Mouse (Mus musculus) MEL (cell line): ENCODE measurements at regions not wholly inside any gene's neighbourhood (a gene's known extent, or its start where the extent isn't known, plus 50 kb on each side); places are given as distances from the start of the nearest gene placed in this dataset.

Experiments
- DNase-seq: peaks from one replicate; pipeline ENCODE4 v3.0.0; 2011; ENCODE audit warnings: low read depth, low spot score
- H3K27ac ChIP-seq: 2 replicates; pipeline ENCODE4 v1.5.1; 2012; ENCODE audit warnings: low read depth, mild to moderate bottlenecking, control low read depth, low read length, moderate library complexity; ENCODE audit not compliant: control insufficient read depth
- H3K27me3 ChIP-seq, 2 experiments: fragments of 150-350 bp in 1 of 2; sonication (generic) in 1 of 2; 2 replicates each; pipeline ENCODE4 v1.6.1; 2012; ENCODE audit warnings: low read length in 2 of 2, mild to moderate bottlenecking in 2 of 2, improper control_type of control experiment in 1 of 2, moderate library complexity in 1 of 2; ENCODE audit not compliant: insufficient read depth in 2 of 2, control insufficient read depth in 1 of 2
- H3K36me3 ChIP-seq, 2 experiments: 2 replicates each; pipeline ENCODE4 v1.6.1; 2012 to 2014; ENCODE audit warnings: low read length in 2 of 2, improper control_type of control experiment in 1 of 2, inconsistent platforms in 1 of 2, mild to moderate bottlenecking in 1 of 2; ENCODE audit not compliant: insufficient read depth in 2 of 2, control insufficient read depth in 1 of 2
- H3K4me1 ChIP-seq, 2 experiments: fragments of 150-350 bp in 1 of 2; sonication (generic) in 1 of 2; 2 replicates each; pipeline ENCODE4 v1.6.1; 2012; ENCODE audit warnings: low read length in 2 of 2, improper control_type of control experiment in 1 of 2, mild to moderate bottlenecking in 1 of 2; ENCODE audit not compliant: insufficient read depth in 2 of 2, control insufficient read depth in 1 of 2
- H3K4me3 ChIP-seq, 2 experiments: fragments of 150-350 bp in 1 of 2; sonication (generic) in 1 of 2; 2 replicates each; pipeline ENCODE4 v1.5.1; 2012; ENCODE audit warnings: low read depth in 2 of 2, low read length in 2 of 2, mild to moderate bottlenecking in 2 of 2, moderate library complexity in 2 of 2, control low read depth in 1 of 2, improper control_type of control experiment in 1 of 2; ENCODE audit not compliant: control insufficient read depth in 1 of 2, insufficient read depth in 1 of 2
- H3K79me2 ChIP-seq: 2 replicates; pipeline ENCODE4 v1.6.1; 2012; ENCODE audit warnings: mild to moderate bottlenecking, low read length, moderate library complexity; ENCODE audit not compliant: control insufficient read depth, poor library complexity, insufficient read depth
- H3K9ac ChIP-seq: 2 replicates; pipeline ENCODE4 v1.6.1; 2012; ENCODE audit warnings: low read depth, mild to moderate bottlenecking, control low read depth, low read length, moderate library complexity; ENCODE audit not compliant: control insufficient read depth, poor library complexity, severe bottlenecking
- H3K9me3 ChIP-seq: fragments of 150-350 bp; sonication (generic); replicated peaks from 2 replicates; pipeline ENCODE4 v1.6.1; 2012; ENCODE audit warnings: mild to moderate bottlenecking, low read length, improper control_type of control experiment, moderate library complexity; ENCODE audit not compliant: insufficient read depth
- BHLHE40 ChIP-seq: IDR thresholded peaks from 2 replicates; pipeline ENCODE4 v1.6.1; 2012; ENCODE audit warnings: low read depth, mild to moderate bottlenecking, inconsistent platforms, low read length, improper control_type of control experiment, borderline replicate concordance
- CHD2 ChIP-seq: IDR thresholded peaks from 2 replicates; pipeline ENCODE4 v1.6.1; 2011; ENCODE audit warnings: low read length, improper control_type of control experiment
- CTCF ChIP-seq, 3 experiments: IDR thresholded peaks in 2 of 3; conservative IDR thresholded peaks in 1 of 3; 2 replicates each; pipeline ENCODE4 v1.5.1; 2011 to 2012; ENCODE audit warnings: low read length in 3 of 3, low read depth in 2 of 3, mild to moderate bottlenecking in 2 of 3, improper control_type of control experiment in 1 of 3, inconsistent platforms in 1 of 3, mixed read lengths in 1 of 3, moderate library complexity in 1 of 3; ENCODE audit not compliant: control insufficient read depth in 1 of 3, insufficient read depth in 1 of 3, poor library complexity in 1 of 3, severe bottlenecking in 1 of 3
- E2F4 ChIP-seq: IDR thresholded peaks from 2 replicates; pipeline ENCODE4 v1.6.1; 2011; ENCODE audit warnings: low read depth, low read length, improper control_type of control experiment, borderline replicate concordance
- ELF1 ChIP-seq: IDR thresholded peaks from 2 replicates; pipeline ENCODE4 v1.6.1; 2014; ENCODE audit warnings: low read depth, mild to moderate bottlenecking, inconsistent platforms, low read length, improper control_type of control experiment, moderate library complexity
- EP300 ChIP-seq, 2 experiments: IDR thresholded peaks; 2 replicates each; pipeline ENCODE4 v1.6.1; 2011; ENCODE audit warnings: improper control_type of control experiment in 2 of 2, low read length in 2 of 2, low read depth in 1 of 2, mild to moderate bottlenecking in 1 of 2
- ETS1 ChIP-seq: IDR thresholded peaks from 2 replicates; pipeline ENCODE4 v1.6.1; 2012; ENCODE audit warnings: low read depth, mild to moderate bottlenecking, inconsistent platforms, low read length, improper control_type of control experiment, moderate library complexity
- GATA1 ChIP-seq: IDR thresholded peaks from 2 replicates; pipeline ENCODE4 v1.6.1; 2011; ENCODE audit warnings: low read depth, low read length, improper control_type of control experiment
- JUND ChIP-seq: IDR thresholded peaks from 2 replicates; pipeline ENCODE4 v1.6.1; 2011; ENCODE audit warnings: low read depth, mild to moderate bottlenecking, improper control_type of control experiment, low read length
- KAT2A ChIP-seq: conservative IDR thresholded peaks from 2 replicates; pipeline ENCODE4 v1.6.1; 2012; ENCODE audit warnings: low read depth, low read length, improper control_type of control experiment, inconsistent platforms
- MAFK ChIP-seq: IDR thresholded peaks from 2 replicates; pipeline ENCODE4 v1.6.1; 2011; ENCODE audit warnings: low read depth, mild to moderate bottlenecking, low read length, improper control_type of control experiment, borderline replicate concordance
- MAZ ChIP-seq: IDR thresholded peaks from 2 replicates; pipeline ENCODE4 v1.6.1; 2012; ENCODE audit warnings: low read depth, mild to moderate bottlenecking, inconsistent platforms, low read length, improper control_type of control experiment
- MEF2A ChIP-seq: IDR thresholded peaks from 2 replicates; pipeline ENCODE4 v1.6.1; 2014; ENCODE audit warnings: low read depth, mild to moderate bottlenecking, inconsistent platforms, low read length, improper control_type of control experiment; ENCODE audit not compliant: poor library complexity, insufficient replicate concordance, severe bottlenecking; ENCODE audit errors: extremely low read depth
- MXI1 ChIP-seq: IDR thresholded peaks from 2 replicates; pipeline ENCODE4 v1.6.1; 2011; ENCODE audit warnings: mild to moderate bottlenecking, low read depth, low read length, improper control_type of control experiment
- MYB ChIP-seq: IDR thresholded peaks from 2 replicates; pipeline ENCODE4 v1.6.1; 2011; ENCODE audit warnings: mild to moderate bottlenecking, low read depth, low read length, improper control_type of control experiment
- MYC ChIP-seq: IDR thresholded peaks from 2 replicates; pipeline ENCODE4 v1.6.1; 2011; ENCODE audit warnings: low read depth, mild to moderate bottlenecking, low read length, improper control_type of control experiment, moderate library complexity
- NELFE ChIP-seq: IDR thresholded peaks from 2 replicates; pipeline ENCODE4 v1.6.1; 2011; ENCODE audit warnings: low read depth, low read length, improper control_type of control experiment
- NRF1 ChIP-seq: IDR thresholded peaks from 2 replicates; pipeline ENCODE4 v1.6.1; 2014; ENCODE audit warnings: low read depth, mild to moderate bottlenecking, inconsistent platforms, low read length, improper control_type of control experiment, moderate library complexity; ENCODE audit not compliant: poor library complexity, insufficient read depth, severe bottlenecking
- POLR2A ChIP-seq, 2 experiments: IDR thresholded peaks; 2 replicates each; pipeline ENCODE4 v1.6.1; 2011 to 2012; ENCODE audit warnings: low read length in 2 of 2, mild to moderate bottlenecking in 2 of 2, control low read depth in 1 of 2, improper control_type of control experiment in 1 of 2, low read depth in 1 of 2, moderate library complexity in 1 of 2; ENCODE audit not compliant: control insufficient read depth in 1 of 2, insufficient read depth in 1 of 2, poor library complexity in 1 of 2
- POLR2AphosphoS2 ChIP-seq: IDR thresholded peaks from 2 replicates; pipeline ENCODE4 v1.6.1; 2011; ENCODE audit warnings: low read length, improper control_type of control experiment
- POLR2AphosphoS5 ChIP-seq: IDR thresholded peaks from 2 replicates; pipeline ENCODE4 v1.6.1; 2012; ENCODE audit warnings: low read depth, borderline replicate concordance, mild to moderate bottlenecking, inconsistent platforms, low read length, moderate library complexity, mixed read lengths
- RAD21 ChIP-seq: IDR thresholded peaks from 2 replicates; pipeline ENCODE4 v1.6.1; 2011; ENCODE audit warnings: mild to moderate bottlenecking, low read depth, low read length, improper control_type of control experiment
- RCOR1 ChIP-seq: IDR thresholded peaks from 2 replicates; pipeline ENCODE4 v1.6.1; 2012; ENCODE audit warnings: low read depth, mild to moderate bottlenecking, inconsistent platforms, low read length, improper control_type of control experiment
- SIN3A ChIP-seq: IDR thresholded peaks from 2 replicates; pipeline ENCODE4 v1.6.1; 2012; ENCODE audit warnings: low read length, improper control_type of control experiment, inconsistent platforms
- SMC3 ChIP-seq: IDR thresholded peaks from 2 replicates; pipeline ENCODE4 v1.6.1; 2011; ENCODE audit warnings: low read depth, low read length, improper control_type of control experiment
- TAL1 ChIP-seq: IDR thresholded peaks from 2 replicates; pipeline ENCODE4 v1.6.1; 2012; ENCODE audit warnings: mild to moderate bottlenecking, inconsistent platforms, low read length, moderate library complexity, mixed read lengths
- TBP ChIP-seq: IDR thresholded peaks from 2 replicates; pipeline ENCODE4 v1.8.0; 2011; ENCODE audit warnings: low read depth, low read length, improper control_type of control experiment
- TCF12 ChIP-seq: IDR thresholded peaks from 2 replicates; pipeline ENCODE4 v1.6.1; 2014; ENCODE audit warnings: low read depth, mild to moderate bottlenecking, inconsistent platforms, low read length, improper control_type of control experiment, moderate library complexity
- UBTF ChIP-seq: IDR thresholded peaks from 2 replicates; pipeline ENCODE4 v1.6.1; 2012; ENCODE audit warnings: low read depth, mild to moderate bottlenecking, inconsistent platforms, low read length, improper control_type of control experiment, moderate library complexity, borderline replicate concordance; ENCODE audit not compliant: insufficient read depth
- USF2 ChIP-seq, 2 experiments: IDR thresholded peaks; 2 replicates each; pipeline ENCODE4 v1.6.1; 2011 to 2012; ENCODE audit warnings: improper control_type of control experiment in 2 of 2, low read length in 2 of 2, borderline replicate concordance in 1 of 2, inconsistent platforms in 1 of 2, low read depth in 1 of 2, mild to moderate bottlenecking in 1 of 2; ENCODE audit not compliant: insufficient read depth in 1 of 2
- ZC3H11A ChIP-seq: IDR thresholded peaks from 2 replicates; pipeline ENCODE4 v1.6.1; 2012; ENCODE audit warnings: low read depth, mild to moderate bottlenecking, inconsistent platforms, low read length, improper control_type of control experiment
- ZKSCAN1 ChIP-seq: IDR thresholded peaks from 2 replicates; pipeline ENCODE4 v1.6.1; 2012; ENCODE audit warnings: low read depth, mild to moderate bottlenecking, inconsistent platforms, low read length, improper control_type of control experiment, moderate library complexity
- ZMIZ1 ChIP-seq: IDR thresholded peaks from 2 replicates; pipeline ENCODE4 v1.6.1; 2012; ENCODE audit warnings: low read depth, mild to moderate bottlenecking, inconsistent platforms, low read length, improper control_type of control experiment, moderate library complexity
- ZNF384 ChIP-seq: IDR thresholded peaks from 2 replicates; pipeline ENCODE4 v1.6.1; 2012; ENCODE audit warnings: low read depth, mild to moderate bottlenecking, inconsistent platforms, low read length, improper control_type of control experiment

DNA sequence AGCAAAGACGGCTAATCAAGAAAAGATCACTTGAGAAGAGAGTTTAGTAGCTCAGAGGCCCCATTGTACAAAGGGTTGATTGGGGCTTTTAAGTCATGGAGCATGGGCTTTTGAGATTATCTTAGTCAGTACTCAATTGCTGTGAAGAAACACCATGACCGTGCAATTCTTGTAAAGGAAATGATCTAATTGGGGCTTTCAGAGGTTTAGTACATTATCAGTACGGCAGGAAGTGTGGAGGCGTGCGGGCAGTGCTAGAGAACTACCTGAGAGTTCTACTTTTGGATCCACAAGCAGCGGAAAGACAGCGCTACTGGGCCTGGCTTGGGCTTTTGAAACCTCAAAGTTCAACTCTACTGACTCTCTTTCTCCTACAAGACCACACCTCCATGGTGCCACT lies 1511.2 kb upstream of the Gm6569 start:
- H3K4me3 ChIP-seq = no peak overlapping the region
- DNase-seq = peak; percentile 91
- H3K79me2 ChIP-seq = no peaks in the 10 kb centered on the region
- H3K9me3 ChIP-seq = no peaks in the 10 kb centered on the region
- peaks cover 11 to 49% of the 10 kb centered on the region in 2 experiments for H3K4me1 ChIP-seq
- H3K27me3 ChIP-seq = no peaks in the 10 kb centered on the region
- H3K27ac ChIP-seq = peak overlapping the region; percentile 97
- peaks cover 0 to 44% of the 10 kb centered on the region in 2 experiments; a peak in 2 of 4 replicates for H3K36me3 ChIP-seq
- peak in 1 of 2 experiments; percentile 55; a peak in 2 of 4 replicates for TF ChIP-seq POLR2A (IDR thresholded peaks at IDR 0.05; ENCODE audit: control insufficient read depth in 1 of 2, insufficient read depth in 1 of 2, low read depth in 1 of 2, low read length in 2 of 2, poor library complexity in 1 of 2)
- TF ChIP-seq SIN3A = peak; percentile 66
- TF ChIP-seq MXI1 = no peak; the same call in 1 of the 2 replicates
- TF ChIP-seq EP300 (IDR thresholded peaks at IDR 0.05; ENCODE audit: low read depth in 1 of 2, low read length in 2 of 2) = peak; percentile 81 to 90
- TF ChIP-seq ZMIZ1 = no peak
- 0 out of 2 replicates have a peak, but pooled peaks have one; percentile 56 for TF ChIP-seq BHLHE40
- TF ChIP-seq MAFK = peak; percentile 76; the same call in 1 of the 2 replicates
- no peak; the same call in 1 of the 2 replicates for TF ChIP-seq NELFE
- peak; percentile 96 for TF ChIP-seq TBP
- TF ChIP-seq JUND = peak; percentile 60; the same call in 1 of the 2 replicates
- TF ChIP-seq POLR2AphosphoS2 = no peak
- TF ChIP-seq E2F4 = no peak
- TF ChIP-seq KAT2A = no peak
- peak; percentile 19; the same call in 1 of the 2 replicates for TF ChIP-seq RCOR1
- TF ChIP-seq RAD21 = no peak
- TF ChIP-seq ZKSCAN1 = no peak
- no peak for TF ChIP-seq MYB
- no peak for TF ChIP-seq MAZ
- no peak for TF ChIP-seq SMC3
- TF ChIP-seq ZC3H11A = no peak
- peak; percentile 69 for TF ChIP-seq MYC
- no peak for TF ChIP-seq ELF1
- no peak for TF ChIP-seq CHD2
- TF ChIP-seq GATA1 = peak; percentile 83
- TF ChIP-seq CTCF (IDR thresholded peaks at IDR 0.05 in 2 of 3, conservative IDR thresholded peaks at IDR 0.05 in 1 of 3; ENCODE audit: control insufficient read depth in 1 of 3, insufficient read depth in 1 of 3, low read depth in 2 of 3, low read length in 3 of 3, poor library complexity in 1 of 3, severe bottlenecking in 1 of 3) = no peak
- no peak for TF ChIP-seq TAL1
- peak; percentile 98 for TF ChIP-seq ETS1
- peak; percentile 31; the same call in 1 of the 2 replicates for TF ChIP-seq TCF12
- no peak for TF ChIP-seq POLR2AphosphoS5
- TF ChIP-seq USF2 (IDR thresholded peaks at IDR 0.05; ENCODE audit: borderline replicate concordance in 1 of 2, insufficient read depth in 1 of 2, low read depth in 1 of 2, low read length in 2 of 2) = no peak
- TF ChIP-seq ZNF384 = no peak
- TF ChIP-seq MEF2A = no peak
- no peak for TF ChIP-seq NRF1
- TF ChIP-seq UBTF = no peak
- TF ChIP-seq, all 39 proteins: peak for 12
- peak overlapping the region; percentile 5 for H3K9ac ChIP-seq
